Mouse (Mus musculus) neural tube, embryonic 12.5 days (tissue): ENCODE measurements around the gene Sema3e. TPM values are rescaled to one million over a fixed set of nuclear protein-coding genes. Genes with fewer than 3 reads are reported as not detected.
A peak's percentile ranks its signal among the peaks of the same experiment; 100 is the strongest.

Experiments
- ATAC-seq: fragments of 200-750 bp; cut with Nextera tagmentation; 2 replicates; pipeline ENCODE4 v1.8.0; 2017; ENCODE audit warnings: low read depth, mild to moderate bottlenecking, moderate TSS enrichment, moderate library complexity; ENCODE audit not compliant: low FRiP score
- H3K27ac ChIP-seq: fragments of 300-500 bp; sonication (generic); 2 replicates; pipeline ENCODE4 v1.5.1; 2016
- H3K27me3 ChIP-seq: fragments of 300-500 bp; sonication (generic); replicated peaks from 2 replicates; pipeline ENCODE4 v1.6.1; 2016; ENCODE audit warnings: mild to moderate bottlenecking
- H3K36me3 ChIP-seq: fragments of 300-500 bp; sonication (generic); 2 replicates; pipeline ENCODE4 v1.6.1; 2016; ENCODE audit warnings: mild to moderate bottlenecking
- H3K4me1 ChIP-seq: fragments of 300-500 bp; sonication (generic); 2 replicates; pipeline ENCODE4 v1.6.1; 2016
- H3K4me2 ChIP-seq: fragments of 300-500 bp; sonication (generic); replicated peaks from 2 replicates; pipeline ENCODE4 v1.6.1; 2016; ENCODE audit warnings: mild to moderate bottlenecking
- H3K4me3 ChIP-seq: fragments of 300-500 bp; sonication (generic); 2 replicates; pipeline ENCODE4 v1.5.1; 2016
- H3K9ac ChIP-seq: fragments of 300-500 bp; sonication (generic); 2 replicates; pipeline ENCODE4 v1.6.1; 2016; ENCODE audit warnings: mild to moderate bottlenecking
- H3K9me3 ChIP-seq: fragments of 300-500 bp; sonication (generic); 2 replicates; pipeline ENCODE4 v1.6.1; 2016; ENCODE audit warnings: mild to moderate bottlenecking
- WGBS: fragments of 180-500 bp; shearing (Covaris S2); methylation state at CpG from one replicate; pipeline ENCODE4 v1.1.7; 2016; 5-methylcytosine and 5-hydroxymethylcytosine counted together
- polyA plus RNA-seq: library from polyadenylated mRNA; unstranded; fragments of >200 nt; fragmentation: Nextera tagmentation; extraction: Ambion mirVana; gene quantifications from 2 replicates; pipeline ENCODE4 v1.2.1, GENCODE M21; 2016

Gene Sema3e
- polyA plus RNA-seq, 1 experiment from 2014 or later, result 2.8 TPM

DNA sequence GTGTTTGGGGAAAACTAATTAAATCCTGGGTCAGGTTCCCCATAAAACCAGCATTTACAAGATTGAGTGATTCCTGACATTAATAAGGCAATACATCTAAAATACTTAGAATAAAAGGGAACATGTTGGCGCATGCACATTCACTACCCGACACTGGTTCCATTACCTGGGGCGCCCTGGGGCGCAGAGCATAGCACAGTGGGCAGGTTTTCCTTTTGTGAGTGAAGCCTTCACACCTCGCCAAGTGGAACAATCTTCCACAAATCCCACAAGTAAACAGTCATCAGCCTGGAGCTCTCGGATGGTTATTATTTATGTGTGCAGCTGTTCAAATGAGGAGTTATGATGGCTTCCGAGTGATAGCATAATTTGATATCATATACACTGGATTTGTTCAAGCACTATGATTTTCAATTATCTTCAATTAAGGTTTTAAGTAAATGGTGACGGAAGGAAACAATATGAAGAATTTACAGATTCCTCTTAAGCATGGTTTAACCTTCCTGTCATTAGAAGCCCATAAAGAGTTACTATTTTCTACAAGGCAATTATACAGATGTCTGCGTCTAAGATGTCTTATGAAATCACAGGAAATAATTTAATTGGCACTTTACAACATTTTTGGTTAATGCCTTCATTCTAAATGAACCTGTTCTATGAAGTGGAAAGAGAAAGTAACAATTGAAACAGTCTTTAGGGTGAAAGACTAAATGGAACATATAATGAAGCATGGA lies 65.0 kb downstream of the Sema3e start:
- 83% methylated on average over 9 of the region's 9 CpGs for WGBS
- no peak overlapping the region for H3K4me2 ChIP-seq

DNA sequence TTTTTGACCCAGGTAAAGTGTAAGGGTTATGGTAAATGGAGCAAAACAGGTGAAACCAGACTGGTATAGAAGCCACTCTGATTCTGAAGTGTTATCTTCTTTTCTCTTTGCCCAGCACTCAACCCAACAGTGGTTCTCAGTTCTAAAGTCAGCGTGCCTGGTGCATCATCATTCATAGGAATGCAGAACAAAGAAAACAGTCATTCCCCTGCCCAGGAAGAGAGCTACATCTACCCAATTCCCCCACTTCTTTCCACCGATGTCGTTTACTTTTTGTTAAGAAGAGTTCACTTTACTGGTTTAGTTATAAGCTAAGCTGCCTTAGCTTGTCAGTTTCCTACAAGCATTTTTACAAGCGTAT lies 65.5 kb downstream of the Sema3e start:
- H3K36me3 ChIP-seq, result no peaks in the 10 kb centered on the region
- H3K9me3 ChIP-seq, result no peaks in the 10 kb centered on the region
- peaks cover 5% of the 10 kb centered on the region; the same call in 1 of the 2 replicates for H3K4me1 ChIP-seq
- H3K9ac ChIP-seq, result no peak overlapping the region
- H3K4me2 ChIP-seq, result no peak overlapping the region
- WGBS, result 83% methylated on average over 4 of the region's 4 CpGs
- H3K27me3 ChIP-seq, result no peaks in the 10 kb centered on the region
- no peak overlapping the region for H3K4me3 ChIP-seq
- no peak for ATAC-seq
- no peak overlapping the region for H3K27ac ChIP-seq

More for the DNA sequence above, 65.0 kb downstream of the Sema3e start:
- no peaks in the 10 kb centered on the region for H3K36me3 ChIP-seq
- peaks cover 5% of the 10 kb centered on the region; the same call in 1 of the 2 replicates for H3K4me1 ChIP-seq
- no peak overlapping the region for H3K27ac ChIP-seq
- no peak for ATAC-seq
- H3K9me3 ChIP-seq, result no peaks in the 10 kb centered on the region
- H3K9ac ChIP-seq, result no peak overlapping the region
- no peaks in the 10 kb centered on the region for H3K27me3 ChIP-seq
- no peak overlapping the region for H3K4me3 ChIP-seq

DNA sequence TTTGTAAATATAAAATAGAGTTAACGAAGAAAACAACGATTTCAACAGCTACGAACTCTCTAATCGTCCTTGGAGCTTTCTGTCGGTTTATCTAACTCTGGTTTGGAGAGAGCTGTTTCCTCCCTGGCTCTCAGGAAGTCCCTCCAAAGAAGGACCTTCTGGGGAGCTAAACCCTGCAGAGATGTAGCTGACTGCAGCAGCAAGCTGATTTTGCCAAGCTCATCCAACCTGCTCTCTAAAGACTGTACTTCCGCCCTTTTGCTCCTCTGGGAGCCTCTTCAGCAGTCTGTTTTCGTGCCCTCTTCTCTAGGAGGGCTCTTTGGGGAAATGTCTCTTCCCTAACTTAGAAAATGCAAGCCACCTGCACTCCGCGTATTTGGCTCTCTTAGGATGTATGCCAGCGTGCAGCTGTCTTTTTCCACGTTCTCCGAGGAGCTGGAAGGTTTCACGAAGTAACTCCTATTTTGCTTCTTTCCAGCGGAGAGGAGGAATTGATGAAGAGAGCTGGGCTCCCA lies 67.2 kb downstream of the Sema3e start:
- no peaks in the 10 kb centered on the region for H3K36me3 ChIP-seq
- H3K27ac ChIP-seq, result no peak overlapping the region
- H3K4me2 ChIP-seq, result peak overlapping the region; percentile 34
- H3K4me3 ChIP-seq, result no peak overlapping the region
- H3K9ac ChIP-seq, result no peak overlapping the region
- no peak for ATAC-seq
- 49% methylated on average over 14 of the region's 14 CpGs for WGBS
- H3K9me3 ChIP-seq, result no peaks in the 10 kb centered on the region
- H3K27me3 ChIP-seq, result no peaks in the 10 kb centered on the region
- H3K4me1 ChIP-seq, result peaks cover 5% of the 10 kb centered on the region; the same call in 1 of the 2 replicates

GRCm38 (mm10) chr5:14096196-14096595 lies 71.1 kb downstream of the Sema3e start:
- ATAC-seq, result no peak
- Histone ChIP-seq H3K27ac (no peak overlapping the region), H3K9me3 (no peaks in the 10 kb centered on the region), H3K4me1 (peaks cover 5% of the 10 kb centered on the region; the same call in 1 of the 2 replicates), H3K9ac (no peak overlapping the region), H3K4me3 (no peak overlapping the region), H3K27me3 (no peaks in the 10 kb centered on the region), H3K4me2 (no peak overlapping the region), H3K36me3 (no peaks in the 10 kb centered on the region)
- WGBS, result 84% methylated on average over 1 of the region's 1 CpGs

- Histone ChIP-seq H3K4me1 (no peaks in the 10 kb centered on the region), H3K36me3 (no peaks in the 10 kb centered on the region), H3K4me3 (no peak overlapping the region), H3K27me3 (no peaks in the 10 kb centered on the region), H3K4me2 (no peak overlapping the region), H3K9ac (no peak overlapping the region), H3K27ac (no peak overlapping the region), H3K9me3 (no peaks in the 10 kb centered on the region)
- no peak for ATAC-seq
- WGBS, result 90% methylated on average over 3 of the region's 3 CpGs
These were observed 73.6 kb downstream of the Sema3e start for GRCm38 (mm10) chr5:14098677-14099076.

GRCm38 (mm10) chr5:14107365-14107764 lies 82.3 kb downstream of the Sema3e start:
- no peak overlapping the region for H3K9ac ChIP-seq
- no peak overlapping the region for H3K27ac ChIP-seq
- H3K27me3 ChIP-seq, result no peaks in the 10 kb centered on the region
- H3K9me3 ChIP-seq, result no peaks in the 10 kb centered on the region
- 87% methylated on average over 4 of the region's 4 CpGs for WGBS
- no peak overlapping the region for H3K4me3 ChIP-seq
- H3K4me2 ChIP-seq, result no peak overlapping the region
- H3K4me1 ChIP-seq, result no peaks in the 10 kb centered on the region
- no peak for ATAC-seq
- H3K36me3 ChIP-seq, result no peaks in the 10 kb centered on the region

GRCm38 (mm10) chr5:14109001-14109400 lies 83.9 kb downstream of the Sema3e start:
- Histone ChIP-seq H3K27ac (no peak overlapping the region), H3K36me3 (no peaks in the 10 kb centered on the region), H3K4me3 (no peak overlapping the region), H3K9ac (no peak overlapping the region), H3K4me1 (no peaks in the 10 kb centered on the region), H3K9me3 (no peaks in the 10 kb centered on the region), H3K27me3 (no peaks in the 10 kb centered on the region), H3K4me2 (no peak overlapping the region)
- no peak for ATAC-seq
- WGBS, result 82% methylated on average over 4 of the region's 4 CpGs

DNA sequence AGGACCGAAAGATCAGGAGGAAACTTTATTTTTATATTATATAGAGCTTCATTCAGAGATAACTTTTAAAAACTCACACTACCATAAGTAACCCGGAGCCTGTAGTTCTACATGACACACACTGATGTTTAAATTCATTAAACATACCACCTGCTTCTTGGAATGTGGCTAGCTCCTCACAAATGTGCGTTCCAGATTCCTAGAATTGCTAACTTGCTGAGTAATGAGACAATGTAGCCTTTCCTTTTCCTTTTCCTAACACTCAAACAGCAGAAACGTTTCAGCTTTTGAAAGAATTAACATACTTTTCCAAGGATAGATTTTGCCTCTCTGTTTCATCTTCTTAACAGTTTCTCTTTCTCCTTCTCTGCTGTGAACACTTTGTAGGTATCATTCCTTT lies 86.3 kb downstream of the Sema3e start:
- Histone ChIP-seq H3K9ac (no peak overlapping the region), H3K27me3 (no peaks in the 10 kb centered on the region), H3K27ac (no peak overlapping the region), H3K4me2 (no peak overlapping the region), H3K4me1 (no peaks in the 10 kb centered on the region), H3K36me3 (no peaks in the 10 kb centered on the region), H3K9me3 (no peaks in the 10 kb centered on the region), H3K4me3 (no peak overlapping the region)
- 80% methylated on average over 4 of the region's 4 CpGs for whole genome bisulfite sequencing
- ATAC-seq, result no peak

DNA sequence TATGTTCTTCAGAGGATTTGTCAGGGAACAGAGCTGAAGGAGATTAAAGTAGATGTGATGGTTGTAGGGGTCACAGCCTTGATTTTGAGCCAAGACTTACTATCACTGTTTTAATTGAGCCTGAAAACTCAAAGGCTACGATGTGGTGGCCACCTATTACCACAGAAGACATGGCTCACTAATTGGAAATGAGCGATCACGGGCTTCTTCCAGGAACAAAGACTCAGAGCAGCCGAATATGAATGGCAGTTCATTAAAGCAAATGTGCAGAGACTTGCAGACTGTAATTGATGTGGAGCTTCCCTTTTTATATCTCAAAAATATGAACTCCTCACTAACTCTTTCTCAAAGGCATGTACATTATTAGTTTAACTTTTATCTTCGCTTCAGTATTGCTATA lies 96.8 kb downstream of the Sema3e start:
- H3K36me3 ChIP-seq, result no peaks in the 10 kb centered on the region
- H3K27ac ChIP-seq, result no peak overlapping the region
- H3K27me3 ChIP-seq, result no peaks in the 10 kb centered on the region
- H3K4me3 ChIP-seq, result no peak overlapping the region
- no peaks in the 10 kb centered on the region for H3K4me1 ChIP-seq
- no peak overlapping the region for H3K4me2 ChIP-seq
- no peaks in the 10 kb centered on the region for H3K9me3 ChIP-seq
- WGBS, result 81% methylated on average over 5 of the region's 5 CpGs
- no peak overlapping the region for H3K9ac ChIP-seq
- ATAC-seq, result no peak

- no peak overlapping the region for H3K9ac ChIP-seq
- no peak overlapping the region for H3K27ac ChIP-seq
- no peak overlapping the region for H3K4me2 ChIP-seq
- no peak for ATAC-seq
- no peaks in the 10 kb centered on the region for H3K9me3 ChIP-seq
- no peaks in the 10 kb centered on the region for H3K27me3 ChIP-seq
- no peaks in the 10 kb centered on the region for H3K36me3 ChIP-seq
- no peaks in the 10 kb centered on the region for H3K4me1 ChIP-seq
- 60% methylated on average over 1 of the region's 1 CpGs for WGBS
- H3K4me3 ChIP-seq, result no peak overlapping the region
These were observed 101.5 kb downstream of the Sema3e start for GRCm38 (mm10) chr5:14126591-14126990.

- no peaks in the 10 kb centered on the region for H3K4me1 ChIP-seq
- H3K27me3 ChIP-seq, result no peaks in the 10 kb centered on the region
- ATAC-seq, result no peak
- H3K9me3 ChIP-seq, result no peaks in the 10 kb centered on the region
- H3K9ac ChIP-seq, result no peak overlapping the region
- H3K27ac ChIP-seq, result no peak overlapping the region
- H3K4me2 ChIP-seq, result no peak overlapping the region
- 81% methylated on average over 8 of the region's 8 CpGs for WGBS
- no peak overlapping the region for H3K4me3 ChIP-seq
- H3K36me3 ChIP-seq, result no peaks in the 10 kb centered on the region
These were observed 110.9 kb downstream of the Sema3e start for GRCm38 (mm10) chr5:14135929-14136328.

DNA sequence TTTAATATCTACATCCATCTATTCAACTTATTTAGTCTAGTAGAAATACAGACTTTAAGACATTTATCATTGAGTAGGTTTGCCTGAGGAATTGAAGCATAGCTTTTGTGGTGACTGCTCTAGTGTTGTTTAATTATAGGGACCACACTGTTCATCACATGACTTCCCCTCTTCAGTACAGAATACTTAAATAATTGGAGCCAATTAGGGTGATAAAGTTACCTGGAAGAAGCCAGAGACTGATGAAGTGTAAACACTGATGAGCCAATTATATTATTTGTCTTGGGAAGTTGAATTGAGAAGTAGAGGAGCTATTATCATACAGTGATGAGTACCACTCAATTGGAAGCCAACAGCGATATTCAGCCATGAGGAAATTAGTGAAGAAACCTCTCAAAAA lies 113.6 kb downstream of the Sema3e start:
- no peaks in the 10 kb centered on the region for H3K27me3 ChIP-seq
- WGBS, result 94% methylated on average over 1 of the region's 1 CpGs
- H3K4me3 ChIP-seq, result no peak overlapping the region
- H3K4me2 ChIP-seq, result no peak overlapping the region
- no peaks in the 10 kb centered on the region for H3K36me3 ChIP-seq
- no peak overlapping the region for H3K9ac ChIP-seq
- no peaks in the 10 kb centered on the region for H3K9me3 ChIP-seq
- no peak overlapping the region for H3K27ac ChIP-seq
- ATAC-seq, result no peak
- no peaks in the 10 kb centered on the region for H3K4me1 ChIP-seq

DNA sequence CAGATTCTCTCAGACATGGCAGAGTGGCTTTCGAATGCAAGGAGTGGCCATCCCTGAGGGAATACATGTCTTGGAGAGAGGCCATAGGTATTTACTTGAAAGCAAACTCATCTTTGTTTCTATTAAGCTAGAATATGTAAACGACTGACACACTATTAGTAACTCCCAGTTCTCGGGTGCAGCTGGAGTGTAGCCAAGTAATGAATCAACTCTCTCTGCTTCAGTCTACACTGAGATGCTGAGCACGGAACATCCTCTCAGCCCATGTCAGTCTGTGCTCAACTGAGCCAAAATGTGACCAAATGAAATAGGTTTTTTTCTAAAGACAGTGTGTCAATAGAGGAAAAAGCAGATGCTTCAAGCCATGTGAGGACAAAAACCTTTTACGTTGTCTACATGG lies 137.5 kb downstream of the Sema3e start:
- H3K9me3 ChIP-seq, result no peaks in the 10 kb centered on the region
- H3K36me3 ChIP-seq, result no peaks in the 10 kb centered on the region
- no peaks in the 10 kb centered on the region for H3K4me1 ChIP-seq
- H3K9ac ChIP-seq, result no peak overlapping the region
- ATAC-seq, result no peak
- no peaks in the 10 kb centered on the region for H3K27me3 ChIP-seq
- WGBS, result 82% methylated on average over 5 of the region's 5 CpGs
- H3K27ac ChIP-seq, result no peak overlapping the region
- no peak overlapping the region for H3K4me2 ChIP-seq
- no peak overlapping the region for H3K4me3 ChIP-seq
